Mouse (Mus musculus): ENCODE measurements around the gene Tgfb1.

Tgfb1 gene

DNA sequence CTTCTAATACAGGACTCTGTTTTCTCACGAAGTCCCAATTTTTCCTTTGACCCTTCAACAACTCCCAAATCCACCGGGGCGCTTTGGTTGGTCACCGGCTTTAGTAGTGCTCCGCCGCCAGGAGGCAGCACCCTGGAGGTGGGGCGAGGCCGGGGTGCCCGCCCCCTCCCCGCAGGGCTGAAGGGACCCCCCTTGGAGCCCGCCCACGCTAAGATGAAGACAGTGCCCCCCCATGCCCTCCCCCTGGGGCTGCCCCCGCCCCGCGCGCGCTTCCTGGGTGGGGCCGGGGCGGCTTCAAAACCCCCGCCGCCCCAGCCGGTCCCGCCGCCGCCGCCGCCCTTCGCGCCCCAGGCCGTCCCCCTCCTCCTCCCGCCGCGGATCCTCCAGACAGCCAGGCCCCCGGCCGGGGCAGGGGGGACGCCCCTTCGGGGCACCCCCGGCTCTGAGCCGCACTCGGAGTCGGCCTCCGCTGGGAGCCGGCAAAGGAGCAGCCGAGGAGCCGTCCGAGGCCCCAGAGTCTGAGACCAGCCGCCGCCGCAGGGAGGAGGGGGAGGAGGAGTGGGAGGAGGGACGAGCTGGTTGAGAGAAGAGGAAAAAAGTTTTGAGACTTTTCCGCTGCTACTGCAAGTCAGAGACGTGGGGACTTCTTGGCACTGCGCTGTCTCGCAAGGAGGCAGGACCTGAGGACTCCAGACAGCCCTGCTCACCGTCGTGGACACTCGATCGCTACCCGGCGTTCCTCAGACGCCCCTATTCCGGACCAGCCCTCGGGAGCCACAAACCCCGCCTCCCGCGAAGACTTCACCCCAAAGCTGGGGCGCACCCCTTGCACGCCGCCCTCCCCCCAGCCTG, at the start of gene Tgfb1:
TSS of gene Tgfb1 (plus strand) at position 323 of the 852 bp plus-strand sequence.
- no peak for DNase-seq (ENCODE audit: low spot score in 2 of 2)

DNA sequence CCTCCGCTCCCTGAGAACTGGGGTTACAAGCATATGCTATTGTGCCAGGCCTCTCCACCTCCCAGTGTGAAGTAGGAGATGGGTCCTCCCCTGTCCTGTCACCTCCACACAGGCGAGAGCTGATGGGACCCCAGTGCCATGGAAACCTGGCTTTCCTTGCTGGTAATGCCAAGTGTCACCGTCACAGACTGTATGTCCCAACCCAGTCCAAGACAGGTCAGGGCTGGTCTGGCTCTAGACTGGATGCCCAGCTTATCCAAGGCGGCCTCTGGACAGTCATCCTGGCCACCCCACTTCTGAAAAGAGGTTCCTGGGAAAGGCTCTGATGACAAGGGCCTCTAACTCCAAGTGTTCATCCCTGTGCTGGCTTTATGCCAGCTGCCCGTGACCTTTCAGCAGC, 49.7 kb upstream of the Tgfb1 start:
- DNase-seq (ENCODE audit: low spot score in 2 of 2) = no peak

DNA sequence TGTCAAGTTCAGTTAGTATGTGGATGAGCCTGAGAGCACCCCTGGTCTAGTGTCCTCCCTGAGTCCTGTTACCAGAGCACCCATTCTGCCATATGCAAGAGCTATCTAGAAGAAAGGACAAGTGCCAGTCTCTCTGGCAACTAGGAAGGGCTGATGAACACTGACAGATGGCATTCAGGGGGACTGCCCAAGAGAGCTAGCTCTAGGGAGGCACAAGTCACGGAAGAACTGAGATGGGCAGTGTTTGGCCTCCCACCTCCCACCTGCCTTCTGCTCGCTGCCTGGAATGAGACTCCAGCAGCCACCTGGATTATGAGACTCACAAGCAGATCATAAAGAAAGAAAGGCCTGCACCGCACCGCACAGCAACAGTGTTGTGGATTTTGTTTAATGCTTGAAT, 47.0 kb upstream of the Tgfb1 start:
- peak in 1 of 2 experiments; percentile 69 for DNase-seq (ENCODE audit: low spot score in 2 of 2)

DNA sequence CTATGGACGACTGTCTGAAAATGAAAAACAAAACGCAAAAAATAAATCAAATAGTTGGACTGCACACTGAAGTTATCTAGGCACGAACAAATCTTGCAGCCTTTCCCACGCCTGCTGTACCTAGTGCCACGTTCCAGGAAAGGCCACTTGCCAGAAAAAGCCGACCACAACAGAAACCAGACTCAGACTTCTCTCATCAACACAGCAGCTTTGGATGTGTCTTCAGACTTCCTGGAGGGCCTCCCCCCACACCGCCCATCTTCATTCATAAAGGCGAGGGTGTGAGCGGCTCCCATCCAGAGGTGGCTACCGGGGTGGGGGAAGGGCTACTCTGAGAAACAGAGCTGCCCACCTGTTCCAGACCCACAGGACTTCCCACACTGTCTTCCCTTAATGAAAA, 42.7 kb upstream of the Tgfb1 start:
- DNase-seq (ENCODE audit: low spot score in 2 of 2) = no peak

DNA sequence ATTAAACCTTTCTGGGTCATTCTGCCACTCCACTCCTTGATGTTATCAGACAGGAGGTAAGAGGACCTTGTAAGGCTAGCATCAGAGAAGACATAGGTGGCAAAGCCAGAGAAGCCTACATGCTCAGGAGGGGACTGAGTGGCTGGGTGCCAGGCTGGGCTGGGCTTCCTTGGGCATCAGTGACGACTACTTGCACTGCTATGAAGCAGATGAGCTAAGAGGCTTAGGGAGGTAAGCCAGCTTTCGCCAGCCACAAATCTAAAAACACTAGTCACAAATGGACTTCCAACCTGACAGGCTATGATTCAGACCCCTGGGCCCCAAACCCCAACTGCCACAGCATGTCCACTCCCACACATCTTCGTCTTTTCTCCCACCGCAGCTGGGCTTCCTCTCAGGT, 42.2 kb upstream of the Tgfb1 start:
- no peak for DNase-seq (ENCODE audit: low spot score in 2 of 2)

DNA sequence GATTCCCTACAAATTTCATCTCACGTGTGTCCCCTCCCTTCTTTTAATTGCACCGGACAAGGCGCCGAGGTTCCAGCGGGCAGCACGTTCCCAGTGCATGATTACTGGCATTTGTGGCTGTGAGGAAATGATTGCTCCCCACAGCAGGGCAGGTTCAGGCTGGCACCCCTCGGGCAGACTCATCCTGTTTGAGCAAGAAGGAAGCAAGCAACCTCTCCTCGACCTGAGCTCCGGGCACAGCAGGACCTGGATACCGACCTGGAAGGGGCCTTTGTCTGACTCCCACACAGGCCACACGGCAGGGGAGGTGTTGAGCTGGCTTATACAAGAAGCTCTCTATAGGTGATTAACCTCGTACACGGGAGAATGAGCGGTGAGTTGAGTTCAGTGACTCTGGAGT, 41.7 kb upstream of the Tgfb1 start:
- DNase-seq (ENCODE audit: low spot score in 2 of 2) = no peak

DNA sequence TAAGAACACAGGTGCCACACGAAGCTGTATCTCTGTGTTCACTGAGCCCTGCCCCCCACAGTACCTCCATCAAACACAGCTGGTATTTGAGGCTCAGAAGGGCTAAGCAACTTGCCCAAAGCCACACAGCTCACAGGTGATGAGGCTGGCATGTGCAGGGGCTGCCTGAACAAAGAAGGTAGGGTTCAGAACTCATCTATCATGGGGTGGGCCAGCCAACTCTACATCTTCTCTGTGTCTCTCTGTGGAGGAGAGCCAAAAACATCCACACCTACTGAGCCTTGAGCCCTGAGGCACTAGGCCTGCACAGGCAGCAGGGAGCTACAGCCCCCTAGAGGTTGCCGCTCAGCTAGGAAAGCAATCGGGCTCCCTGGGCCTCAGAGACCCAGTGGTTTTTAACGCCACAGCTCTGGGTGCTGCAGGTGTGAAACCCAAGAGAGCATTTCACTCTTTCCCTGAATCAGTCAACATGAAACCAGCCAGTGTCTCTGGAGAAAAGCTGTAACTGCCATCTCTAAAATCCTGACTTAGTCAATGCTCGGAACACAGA, 39.2 kb upstream of the Tgfb1 start:
- no peak for DNase-seq (ENCODE audit: low spot score in 2 of 2)

DNA sequence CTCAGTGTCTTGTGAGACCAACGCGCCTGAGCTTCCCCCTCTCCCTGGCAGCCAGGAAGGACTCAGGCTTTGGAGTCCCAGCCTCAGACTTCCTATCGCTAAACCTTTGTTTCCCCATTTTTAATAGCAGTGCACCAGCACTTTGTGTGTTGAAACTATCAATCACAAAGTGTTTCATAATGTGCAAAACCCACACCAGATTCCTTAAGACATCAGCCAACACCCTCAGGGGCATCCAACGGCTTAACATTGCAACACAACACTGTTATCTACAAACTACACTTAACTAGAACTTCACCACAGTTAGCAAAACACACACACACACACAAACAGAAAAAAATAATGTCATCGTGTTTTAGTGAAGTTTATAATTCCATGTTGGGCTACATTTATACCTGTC, 37.0 kb upstream of the Tgfb1 start:
- no peak for DNase-seq (ENCODE audit: low spot score in 2 of 2)

DNA sequence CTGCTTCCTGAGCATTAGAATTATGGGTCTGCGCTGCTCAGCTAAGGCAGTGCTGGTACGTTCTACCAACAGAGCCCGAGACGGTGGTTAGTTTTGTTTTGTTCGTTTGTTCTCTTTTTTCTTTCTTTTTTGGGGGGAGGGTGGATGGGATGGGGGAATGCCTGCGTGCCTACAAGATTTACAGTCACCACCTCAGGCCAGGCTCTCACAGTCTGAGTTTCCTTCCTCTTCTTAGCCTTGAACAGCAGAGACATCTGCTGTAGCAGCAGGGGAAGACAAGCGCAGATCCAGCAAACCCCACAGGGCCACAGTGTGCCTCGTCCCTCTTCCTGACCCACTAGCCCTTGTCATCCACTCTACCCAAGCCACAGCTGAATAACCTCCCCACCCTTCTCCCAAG, 35.5 kb upstream of the Tgfb1 start:
- DNase-seq (ENCODE audit: low spot score in 2 of 2) = no peak

DNA sequence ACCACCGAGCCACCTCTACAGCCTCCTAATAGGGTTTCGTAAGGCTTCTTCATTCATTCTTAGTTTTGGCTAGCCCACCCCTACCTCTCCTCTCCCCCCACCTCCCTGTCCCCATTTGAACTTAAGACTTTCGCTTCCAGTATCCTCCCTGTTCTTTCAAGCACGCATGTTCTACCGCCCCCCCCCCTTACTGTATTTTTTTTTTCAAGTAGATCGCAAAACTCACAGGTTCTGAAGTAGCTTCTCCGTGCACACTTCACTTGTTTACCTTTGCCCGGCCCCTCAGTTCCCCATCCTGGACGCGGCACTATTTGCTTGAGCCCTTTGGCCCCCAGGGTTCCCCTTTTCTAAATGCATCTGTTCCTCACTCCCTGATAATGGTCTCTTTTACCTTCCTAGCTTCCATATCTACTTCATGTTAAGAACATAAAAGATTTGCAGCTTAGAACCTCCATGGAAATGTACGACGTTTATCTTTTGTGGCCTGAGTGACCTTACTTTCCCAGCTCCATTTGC, 34.5 kb upstream of the Tgfb1 start:
- no peak for DNase-seq (ENCODE audit: low spot score in 2 of 2)

DNA sequence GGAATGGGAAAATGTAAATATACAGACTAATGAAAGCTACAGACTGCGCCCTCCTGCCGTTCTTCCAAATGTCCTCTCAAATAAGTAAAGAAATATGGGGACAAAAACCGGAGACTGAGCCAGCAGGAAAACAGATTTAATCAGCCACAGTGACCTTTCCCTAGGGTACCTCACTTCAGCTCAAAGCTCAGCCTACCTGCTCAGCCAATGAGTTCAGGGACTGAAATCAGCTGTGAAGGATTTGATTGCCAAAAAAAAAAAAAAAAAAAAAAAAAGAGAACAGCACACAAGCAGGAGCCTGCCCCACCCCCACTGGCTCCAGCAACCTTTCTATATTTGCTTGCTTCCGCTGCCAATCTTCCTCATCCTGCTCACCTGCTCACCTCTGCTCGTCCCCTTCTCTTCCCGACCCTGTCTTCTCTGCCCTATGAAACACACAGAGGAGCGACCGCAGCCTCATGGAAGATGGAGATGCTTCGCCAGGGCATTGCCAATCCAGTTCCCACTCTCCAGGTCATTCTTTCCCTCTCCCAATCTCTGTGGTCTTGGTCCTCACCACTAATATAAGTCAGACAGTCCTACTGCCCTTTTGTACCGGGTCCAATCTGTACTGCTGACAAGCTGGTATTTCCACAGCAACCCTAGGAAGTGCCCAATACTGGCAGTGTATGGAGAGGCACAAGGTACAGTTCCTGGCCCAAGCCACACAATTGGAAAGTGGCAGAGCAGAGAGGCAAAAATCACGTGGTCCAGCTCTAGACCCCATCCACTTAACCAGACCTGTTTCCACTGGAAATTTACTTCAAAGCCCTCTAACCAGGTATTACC, 31.0 kb upstream of the Tgfb1 start:
- DNase-seq (ENCODE audit: low spot score in 2 of 2) = no peak

DNA sequence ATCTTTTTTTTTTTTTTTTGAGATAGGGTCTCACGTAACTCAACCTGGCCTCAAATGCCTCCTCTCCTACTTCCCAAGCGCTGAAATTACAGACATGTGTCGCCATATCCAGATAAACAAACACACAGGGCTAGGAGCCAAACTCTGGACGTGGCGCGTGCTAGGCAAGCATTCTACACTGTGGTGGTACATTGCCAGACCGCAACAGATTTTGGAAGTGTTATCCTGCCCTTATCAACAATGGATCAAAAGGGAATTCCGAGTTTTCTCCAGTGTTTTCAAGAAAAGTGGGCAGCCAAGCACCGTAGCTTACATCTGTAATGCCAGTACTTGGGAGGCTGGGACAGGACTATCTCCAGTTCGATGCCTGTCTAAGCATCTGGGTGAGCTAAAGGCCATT, 29.0 kb upstream of the Tgfb1 start:
- no peak for DNase-seq (ENCODE audit: low spot score in 2 of 2)

DNA sequence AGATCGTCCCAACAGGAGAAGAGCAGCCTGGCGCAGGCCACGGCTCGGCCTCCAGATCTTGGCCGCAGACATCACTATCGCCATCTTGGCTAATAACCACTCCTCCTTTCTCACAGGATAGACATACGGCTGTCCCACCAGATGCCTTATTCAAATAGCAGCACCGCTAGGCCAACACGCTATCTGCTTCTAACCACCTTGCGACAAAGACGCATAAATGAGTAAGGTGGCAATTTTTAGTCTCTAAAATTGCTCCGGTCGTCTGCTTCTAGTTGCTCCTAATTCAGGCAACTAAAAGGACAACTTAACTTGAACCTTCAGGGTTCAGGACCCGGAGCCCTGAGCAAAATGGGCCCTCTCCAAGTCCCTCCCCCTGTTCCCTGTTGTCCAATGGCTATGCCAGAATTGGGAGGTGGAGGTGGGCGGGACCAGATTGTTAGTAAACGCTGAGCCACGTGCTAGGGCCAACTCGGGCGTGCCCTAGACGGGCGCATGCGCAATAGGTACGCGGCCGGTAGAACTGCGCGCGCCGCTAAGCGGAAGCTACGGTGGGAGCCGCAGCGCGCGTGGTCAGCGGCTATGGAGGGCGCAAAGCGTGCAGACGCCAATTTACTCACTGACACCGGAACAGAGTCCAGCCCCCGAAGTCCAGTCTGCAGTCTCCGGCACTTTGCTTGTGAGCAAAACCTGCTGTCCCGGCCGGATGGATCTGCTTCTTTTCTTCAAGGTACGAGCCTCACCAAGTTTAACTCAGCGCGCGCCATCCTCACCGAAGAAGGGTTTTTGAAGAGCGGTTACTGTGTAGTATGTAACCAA, 27.9 kb upstream of the Tgfb1 start, which contains the start of the genes Bckdha and Exosc5:
TSS of gene Bckdha (minus strand) at position 325 of the 816 bp plus-strand sequence.
TSS of gene Exosc5 (plus strand) at position 508 of the 816 bp plus-strand sequence.
- DNase-seq (ENCODE audit: low spot score in 2 of 2) = peak; percentile 99 to 100

DNA sequence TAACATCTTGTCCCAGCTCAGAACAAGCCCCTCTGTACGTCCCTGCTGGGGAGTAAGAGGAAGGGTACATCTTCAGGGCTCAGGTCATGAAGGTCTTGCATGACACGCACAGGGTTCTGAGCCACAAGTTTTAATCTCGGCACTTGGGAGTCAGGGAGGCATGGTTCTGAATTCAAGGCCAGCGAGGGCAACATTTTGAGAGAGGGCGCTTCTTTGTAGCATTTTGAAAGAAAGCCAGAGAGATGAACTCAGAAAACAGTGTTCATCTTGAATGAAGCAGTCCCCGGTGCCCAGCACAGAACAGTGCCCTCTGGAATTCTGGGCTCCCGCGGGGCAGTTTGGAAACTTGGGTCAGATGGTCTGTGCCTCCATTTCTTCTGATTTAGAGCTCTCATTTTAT, 20.4 kb upstream of the Tgfb1 start:
- DNase-seq (ENCODE audit: low spot score in 2 of 2) = no peak

DNA sequence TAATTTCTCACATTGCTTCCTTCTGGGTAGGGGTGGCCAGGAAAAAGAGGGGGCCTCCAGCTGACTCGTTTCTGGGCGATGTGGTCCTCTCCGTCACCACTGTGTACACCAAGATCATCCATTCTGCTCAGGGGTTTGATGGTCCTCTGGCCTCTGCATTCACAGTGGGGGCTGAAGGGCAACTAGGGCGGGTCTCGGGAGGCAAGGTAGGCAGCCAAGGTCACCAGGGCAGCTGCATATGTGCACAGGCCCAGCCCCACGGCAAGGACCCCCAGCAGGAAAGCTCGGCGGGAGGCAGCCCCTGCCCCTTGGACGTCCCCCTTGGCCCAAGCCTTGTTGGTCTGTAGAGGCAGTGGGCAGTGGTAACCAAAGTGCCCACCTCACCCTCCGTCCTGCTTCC, 17.6 kb upstream of the Tgfb1 start:
- no peak for DNase-seq (ENCODE audit: low spot score in 2 of 2)

DNA sequence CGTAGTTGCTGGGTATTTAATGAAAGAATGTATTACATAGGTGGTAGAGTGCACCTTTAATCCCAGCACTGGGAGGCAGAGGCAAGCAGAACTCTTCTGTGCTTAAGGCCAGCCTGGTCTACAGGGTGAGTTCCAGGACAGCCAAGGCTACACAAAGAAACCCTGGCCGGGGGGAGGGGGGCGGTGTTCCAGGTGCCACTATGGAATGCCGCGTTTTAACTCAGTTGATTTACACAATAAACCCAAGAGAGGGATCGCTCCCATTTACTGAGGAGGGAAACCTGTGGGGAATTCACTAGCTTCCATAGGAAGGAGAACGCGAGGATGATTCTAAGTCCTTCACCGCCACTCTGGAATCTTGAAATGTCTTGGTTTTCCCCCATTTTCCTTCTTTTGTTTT, 17.2 kb upstream of the Tgfb1 start:
- no peak for DNase-seq (ENCODE audit: low spot score in 2 of 2)

DNA sequence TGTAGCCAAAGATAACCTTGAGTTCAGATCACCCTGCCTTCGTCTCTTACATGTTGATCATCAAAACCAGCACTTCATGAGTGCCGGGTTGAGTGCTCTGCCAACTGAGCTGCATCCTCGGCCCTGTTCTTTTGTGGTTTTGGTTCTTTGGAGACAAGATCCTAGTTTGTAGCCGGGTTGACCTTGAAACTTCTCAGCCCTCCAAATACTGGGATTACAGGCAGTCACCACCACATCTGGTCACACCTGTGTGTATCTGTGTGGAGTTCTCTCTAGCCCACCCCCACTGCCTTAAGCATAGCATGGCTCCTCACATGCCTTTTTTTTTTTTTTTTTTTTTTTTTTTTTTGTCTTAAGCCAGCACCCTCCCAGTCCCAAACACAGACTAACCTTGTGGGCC, 16.7 kb upstream of the Tgfb1 start:
- no peak for DNase-seq (ENCODE audit: low spot score in 2 of 2)

DNA sequence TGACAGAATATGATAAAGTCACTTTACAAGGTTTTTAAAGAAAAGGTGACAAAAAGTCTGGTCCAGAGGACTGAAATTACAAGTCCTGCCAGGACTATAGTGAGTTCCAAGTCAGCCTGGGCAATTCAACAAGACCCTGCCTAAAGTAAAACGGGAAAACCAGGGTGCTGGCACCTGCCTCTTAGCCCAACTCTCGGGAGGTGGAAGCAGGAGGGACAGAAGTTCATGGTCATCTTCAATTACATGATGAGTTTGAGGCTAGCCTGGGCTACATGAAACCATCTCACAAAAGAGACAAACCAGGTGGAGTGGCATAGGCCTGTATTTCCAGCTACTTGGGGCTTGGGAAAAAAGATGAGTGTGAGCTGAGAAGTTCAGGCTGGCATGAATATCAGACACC, 15.1 kb upstream of the Tgfb1 start:
- no peak for DNase-seq (ENCODE audit: low spot score in 2 of 2)

DNA sequence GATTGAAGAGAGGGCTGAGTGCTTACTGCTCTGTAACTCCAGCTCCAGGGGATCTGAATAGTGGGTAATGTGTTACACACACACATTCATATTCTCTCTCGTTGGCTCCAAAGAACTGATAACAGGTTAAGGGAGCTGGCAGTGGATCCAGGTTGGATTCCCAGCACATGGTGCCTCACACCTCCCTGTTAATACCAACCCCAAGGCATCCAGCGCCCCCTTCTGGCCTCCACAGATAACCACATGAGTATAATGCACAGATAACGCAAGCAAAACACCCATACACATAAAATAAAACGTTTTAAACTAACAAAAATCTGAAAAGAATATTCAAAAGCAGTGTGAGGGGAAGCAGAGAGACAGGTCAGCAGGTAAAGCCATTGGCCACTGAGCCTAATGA, 14.4 kb upstream of the Tgfb1 start:
- no peak for DNase-seq (ENCODE audit: low spot score in 2 of 2)

DNA sequence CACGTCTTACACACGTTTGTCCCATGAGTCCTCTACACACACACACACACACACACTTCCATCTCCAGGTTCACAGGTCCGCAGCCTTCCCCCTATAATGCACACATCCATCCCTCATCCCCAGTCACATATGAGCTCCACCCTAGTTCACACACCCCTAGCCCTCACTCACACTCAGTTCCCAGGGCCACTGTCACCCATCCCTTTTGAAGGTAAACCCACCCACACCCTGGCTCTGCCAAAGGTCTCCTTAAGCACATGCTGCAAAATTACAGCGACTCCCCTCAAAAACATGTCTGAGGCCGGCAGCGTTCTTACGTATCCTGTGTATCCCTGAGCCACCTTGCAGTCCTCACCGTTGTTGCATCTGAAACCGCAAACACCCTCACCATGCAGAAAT, 12.5 kb upstream of the Tgfb1 start:
- DNase-seq (ENCODE audit: low spot score in 2 of 2) = no peak

DNA sequence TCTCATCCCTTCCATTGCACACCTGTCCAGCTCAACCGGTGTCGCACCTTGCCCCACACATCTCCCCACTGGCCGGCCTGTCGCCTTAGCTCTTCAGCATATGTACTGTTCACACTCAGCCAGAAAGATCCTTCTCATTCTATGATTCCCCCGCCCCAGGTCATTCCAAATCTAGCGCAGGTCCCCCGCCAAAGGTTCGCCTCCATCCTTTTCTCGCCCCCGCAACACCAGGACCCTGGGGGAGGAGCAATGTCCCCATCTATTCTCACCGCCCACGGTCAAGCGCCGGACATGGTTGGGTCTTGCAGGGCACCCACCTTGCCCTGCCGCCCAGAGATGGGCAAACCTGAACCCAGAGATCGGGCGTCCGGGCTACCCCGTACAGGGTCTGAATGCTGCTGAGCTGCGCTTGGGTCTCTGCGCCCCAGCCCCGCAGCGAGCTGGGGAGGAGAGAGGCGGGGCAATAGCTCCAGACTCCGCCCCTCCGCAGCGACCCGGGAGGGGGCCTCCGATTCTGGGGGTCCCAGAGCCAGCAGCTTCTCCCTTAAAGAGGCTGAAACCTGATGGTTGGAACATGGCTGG, 12.0 kb upstream of the Tgfb1 start, which contains the start of gene Tmem91:
TSS of gene Tmem91 (minus strand) at position 448 of the 582 bp plus-strand sequence.
- DNase-seq (ENCODE audit: low spot score in 2 of 2) = no peak

All from left cerebral cortex, adult 9 months (tissue).